Mouse (Mus musculus) bone marrow, adult 2 months (tissue): ENCODE results near the gene Cxcl9.

ENCODE experiments used
- CTCF ChIP-seq: fragments of 200-500 bp; IDR thresholded peaks from 2 replicates; pipeline ENCODE4 v1.5.1; 2011; ENCODE audit warnings: low read length, control low read depth; ENCODE audit not compliant: control insufficient read depth, insufficient read depth
- POLR2A ChIP-seq: fragments of 200-500 bp; IDR thresholded peaks from 2 replicates; pipeline ENCODE4 v1.6.1; 2011; ENCODE audit warnings: low read depth, mild to moderate bottlenecking, control low read depth, low read length, borderline replicate concordance; ENCODE audit not compliant: control insufficient read depth

GRCm38 (mm10) chr5:92358033-92358432 is 30.2 kb upstream of the Cxcl9 start:
- TF ChIP-seq POLR2A (no peak), CTCF (no peak)
